Mouse (Mus musculus) myocyte (in vitro differentiated cells): ENCODE results near the gene Hook2.
A peak's percentile ranks its signal among the peaks of the same experiment; 100 is the strongest.

Experiments
- MAX ChIP-seq: IDR thresholded peaks from one replicate; pipeline ENCODE4 v1.6.1; 2011; ENCODE audit warnings: low read depth, mild to moderate bottlenecking, control low read depth
- POLR2A ChIP-seq: IDR thresholded peaks from one replicate; pipeline ENCODE4 v1.6.1; 2011; ENCODE audit warnings: low read depth, mild to moderate bottlenecking, control low read depth, moderate library complexity; ENCODE audit not compliant: insufficient read length
- TCF12 ChIP-seq: IDR thresholded peaks from one replicate; pipeline ENCODE4 v1.6.1; 2011; ENCODE audit warnings: mild to moderate bottlenecking, control low read depth; ENCODE audit not compliant: poor library complexity, insufficient read depth, severe bottlenecking
- USF1 ChIP-seq: IDR thresholded peaks from one replicate; pipeline ENCODE4 v1.6.1; 2011; ENCODE audit warnings: low read depth, mild to moderate bottlenecking, control low read depth, moderate library complexity

DNA sequence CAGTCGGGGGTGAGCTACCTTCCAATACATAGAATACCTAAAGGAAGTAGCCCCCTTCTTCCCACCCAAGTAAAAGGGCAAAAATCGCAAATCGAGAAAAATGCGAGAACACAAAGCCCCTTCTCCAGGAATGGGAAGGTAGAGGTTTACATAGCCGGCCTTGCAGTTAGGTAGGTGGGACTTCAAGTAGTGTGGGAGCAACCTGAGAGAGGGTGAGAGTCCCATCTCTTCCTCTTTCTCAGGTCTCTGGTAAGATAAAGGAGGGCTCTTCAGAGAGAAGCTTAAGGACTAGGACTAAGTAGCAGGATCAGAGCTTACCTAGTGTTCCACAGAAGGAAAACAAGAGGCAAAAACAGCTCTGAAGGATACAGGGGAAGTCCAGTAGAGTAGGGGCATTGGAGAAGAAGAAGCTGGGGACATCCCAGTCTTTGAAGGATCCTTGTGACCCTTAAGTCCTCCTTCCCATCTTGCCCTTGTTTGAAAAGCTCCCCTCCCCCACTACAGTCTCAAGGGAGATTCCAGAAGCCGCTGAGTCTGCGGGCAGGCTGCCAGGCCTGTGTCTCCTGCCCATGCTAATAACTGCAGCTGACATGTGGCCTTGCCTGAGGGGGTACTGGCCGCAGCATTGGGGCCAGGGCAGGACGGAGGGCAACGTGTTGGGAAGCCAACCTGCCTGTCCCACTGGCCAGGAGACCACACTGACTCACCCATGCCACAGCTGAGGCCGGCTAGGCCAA is 9.6 kb upstream of the Hook2 start:
- TF ChIP-seq POLR2A (peak; percentile 79), MAX (no peak), USF1 (peak; percentile 14), TCF12 (peak; percentile 45)
